Mouse (Mus musculus): ENCODE results near the gene Hs1bp3.

GRCm38 (mm10) chr12:8296154-8296553, 17.1 kb upstream of the Hs1bp3 start:
- no peak for TF ChIP-seq CTCF (IDR thresholded peaks at IDR 0.05; ENCODE audit: control insufficient read depth, insufficient read depth, insufficient read length)
- TF ChIP-seq MAX (IDR thresholded peaks at IDR 0.05): no peak
